Mouse (Mus musculus): Measurements from ENCODE around the gene Acot3.

GRCm38 (mm10) chr12:84030659-84031332, 21.1 kb upstream of the Acot3 start:
- TF ChIP-seq CTCF (IDR thresholded peaks at IDR 0.05; ENCODE audit: extremely low read depth, insufficient read depth, low read length): peak; percentile 93
- no peak for TF ChIP-seq POLR2A (IDR thresholded peaks at IDR 0.05; ENCODE audit: extremely low read depth, insufficient read depth, low read length)
